Mouse (Mus musculus) CH12.LX (cell line): ENCODE data around the gene Prr27. TPM values are rescaled to one million over a fixed set of nuclear protein-coding genes. Genes with fewer than 3 reads are reported as not detected.
A peak's percentile ranks its signal among the peaks of the same experiment; 100 is the strongest.

Experiments
- DNase-seq: peaks from one replicate; pipeline ENCODE4 v3.0.0-alpha.2; 2013; ENCODE audit errors: extremely low read depth
- H3K27ac ChIP-seq: 2 replicates; pipeline ENCODE4 v1.5.1; 2012; ENCODE audit warnings: low read depth, mild to moderate bottlenecking, control low read depth, moderate library complexity; ENCODE audit not compliant: insufficient read depth
- H3K27me3 ChIP-seq: replicated peaks from 2 replicates; pipeline ENCODE3; 2012; ENCODE audit warnings: inconsistent platforms
- H3K36me3 ChIP-seq, 2 experiments: replicated peaks in 1 of 2; 2 replicates each; pipeline versions ENCODE3 to v1.6.1; 2012; ENCODE audit warnings: inconsistent platforms in 1 of 2, low read length in 1 of 2, mild to moderate bottlenecking in 1 of 2, mixed read lengths in 1 of 2, moderate library complexity in 1 of 2; ENCODE audit not compliant: control insufficient read depth in 1 of 2, insufficient read depth in 1 of 2
- H3K4me1 ChIP-seq, 2 experiments: 2 replicates each; pipeline ENCODE4 v1.6.1; 2012; ENCODE audit warnings: inconsistent platforms in 1 of 2, moderate library complexity in 1 of 2; ENCODE audit not compliant: insufficient read depth in 2 of 2, control insufficient read depth in 1 of 2
- H3K4me2 ChIP-seq: 2 replicates; pipeline ENCODE4 v1.6.1; 2012; ENCODE audit warnings: low read depth, mild to moderate bottlenecking, control low read depth; ENCODE audit not compliant: poor library complexity, insufficient read depth, severe bottlenecking
- H3K4me3 ChIP-seq, 3 experiments: fragments of 150-350 bp in 1 of 3; sonication (generic) in 1 of 3; replicated peaks in 1 of 3; 2 replicates each; pipeline versions ENCODE3 to v1.5.1; 2011 to 2012; ENCODE audit warnings: low read depth in 2 of 3, low read length in 2 of 3, mild to moderate bottlenecking in 2 of 3, moderate library complexity in 2 of 3, control low read depth in 1 of 3, improper control_type of control experiment in 1 of 3, inconsistent platforms in 1 of 3, mixed read lengths in 1 of 3; ENCODE audit not compliant: poor library complexity in 1 of 3
- H3K79me2 ChIP-seq: replicated peaks from 2 replicates; pipeline ENCODE4 v1.6.1; 2012; ENCODE audit warnings: mild to moderate bottlenecking, moderate library complexity; ENCODE audit not compliant: control insufficient read depth, poor library complexity, insufficient read depth, severe bottlenecking; ENCODE audit errors: extremely low read depth
- H3K9ac ChIP-seq: 2 replicates; pipeline ENCODE4 v1.6.1; 2012; ENCODE audit warnings: low read depth, mild to moderate bottlenecking, control low read depth, moderate library complexity; ENCODE audit not compliant: insufficient read depth
- H3K9me3 ChIP-seq: replicated peaks from 2 replicates; pipeline ENCODE3; 2012; ENCODE audit warnings: low read length, inconsistent platforms, mixed read lengths
- CTCF ChIP-seq, 2 experiments: IDR thresholded peaks in 1 of 2; conservative IDR thresholded peaks in 1 of 2; 2 replicates each; pipeline ENCODE4 v1.5.1; 2011 to 2012; ENCODE audit warnings: low read depth in 2 of 2, low read length in 2 of 2, improper control_type of control experiment in 1 of 2, inconsistent platforms in 1 of 2, mild to moderate bottlenecking in 1 of 2, moderate library complexity in 1 of 2
- GABPA ChIP-seq: IDR thresholded peaks from 2 replicates; pipeline ENCODE4 v1.6.1; 2012; ENCODE audit warnings: low read depth, low read length, improper control_type of control experiment, inconsistent platforms; ENCODE audit not compliant: insufficient replicate concordance
- HCFC1 ChIP-seq: IDR thresholded peaks from 2 replicates; pipeline ENCODE4 v1.6.1; 2012; ENCODE audit warnings: low read depth, mild to moderate bottlenecking, inconsistent platforms, low read length, improper control_type of control experiment
- POLR2A ChIP-seq: IDR thresholded peaks from 2 replicates; pipeline ENCODE4 v1.6.1; 2011; ENCODE audit warnings: low read depth, mild to moderate bottlenecking, improper control_type of control experiment, low read length
- POLR2AphosphoS2 ChIP-seq: IDR thresholded peaks from 2 replicates; pipeline ENCODE4 v1.6.1; 2011; ENCODE audit warnings: low read depth, low read length, improper control_type of control experiment
- RAD21 ChIP-seq: IDR thresholded peaks from 2 replicates; pipeline ENCODE4 v1.6.1; 2011; ENCODE audit warnings: low read depth, mild to moderate bottlenecking, low read length, improper control_type of control experiment, moderate library complexity
- SMC3 ChIP-seq: IDR thresholded peaks from 2 replicates; pipeline ENCODE4 v1.6.1; 2011; ENCODE audit warnings: low read depth, low read length, improper control_type of control experiment
- TCF12 ChIP-seq: IDR thresholded peaks from 2 replicates; pipeline ENCODE4 v1.6.1; 2014; ENCODE audit warnings: low read depth, mild to moderate bottlenecking, inconsistent platforms, low read length, improper control_type of control experiment
- UBTF ChIP-seq: IDR thresholded peaks from 2 replicates; pipeline ENCODE4 v1.6.1; 2012; ENCODE audit warnings: low read depth, mild to moderate bottlenecking, inconsistent platforms, low read length, improper control_type of control experiment, moderate library complexity
- USF1 ChIP-seq: IDR thresholded peaks from 2 replicates; pipeline ENCODE4 v1.6.1; 2014; ENCODE audit warnings: low read depth, mild to moderate bottlenecking, inconsistent platforms, low read length, improper control_type of control experiment
- USF2 ChIP-seq: conservative IDR thresholded peaks from 2 replicates; pipeline ENCODE4 v1.6.1; 2011; ENCODE audit warnings: low read depth, low read length, improper control_type of control experiment
- ZKSCAN1 ChIP-seq: IDR thresholded peaks from 2 replicates; pipeline ENCODE4 v1.6.1; 2012; ENCODE audit warnings: low read depth, inconsistent platforms, low read length, improper control_type of control experiment, borderline replicate concordance
- dilution Hi-C: fragments of 300-500 bp; cut with MboI; formaldehyde crosslinking; loops from 2 replicates; pipeline ENCODE4 v1.14.3; 2020; ENCODE audit warnings: low sequenced_read_pairs; ENCODE audit not compliant: extremely low pct_unique_long_range_greater_than_20kb, extremely low pct_ligation_motif_present
- in situ Hi-C: fragments of 300-500 bp; cut with MboI; formaldehyde crosslinking; loops from 3 replicates; pipeline ENCODE4 v1.14.3; 2019; ENCODE audit warnings: low sequenced_read_pairs, low pct_ligation_motif_present, low pct_unique_long_range_greater_than_20kb, mixed read lengths
- polyA plus RNA-seq: library from polyadenylated mRNA; unstranded; fragments of >175 nt; gene quantifications from 2 replicates; pipeline ENCODE4 v1.2.1, GENCODE M21; 2012; ENCODE audit warnings: low read depth; ENCODE audit not compliant: insufficient read length
- total RNA-seq, 2 experiments: library from RNA; depleted of rRNA; stranded (reverse); fragments of 300-350 nt in 1 of 2; fragments of >200 nt in 1 of 2; gene quantifications; 2 replicates each; pipeline ENCODE4 v1.2.3; 2012 to 2014

Gene Prr27
- total and polyA plus RNA-seq, 3 experiments = not detected

- in situ Hi-C loops = no loop called here
- TF ChIP-seq USF1 = no peak
- TF ChIP-seq HCFC1 = no peak
- peak; percentile 43 for TF ChIP-seq SMC3
- peak; percentile 65 to 68 for TF ChIP-seq CTCF (conservative IDR thresholded peaks at IDR 0.05 in 1 of 2, IDR thresholded peaks at IDR 0.05 in 1 of 2; ENCODE audit: low read depth in 2 of 2, low read length in 2 of 2)
- peak; percentile 23 for TF ChIP-seq RAD21
- Histone ChIP-seq H3K36me3 (no peaks in the 10 kb centered on the region), H3K9me3 (no peaks in the 10 kb centered on the region), H3K79me2 (no peaks in the 10 kb centered on the region), H3K27ac (no peak overlapping the region), H3K4me3 (no peak overlapping the region), H3K27me3 (no peaks in the 10 kb centered on the region), H3K4me1 (peaks cover 0 to 5% of the 10 kb centered on the region in 2 experiments; a peak in 2 of 4 replicates), H3K4me2 (no peak overlapping the region), H3K9ac (no peak overlapping the region)
- peak; percentile 23 for DNase-seq
- dilution Hi-C loops = no loop called here
These were observed 45.9 kb downstream of the Prr27 start for GRCm38 (mm10) chr5:87871423-87871822.

GRCm38 (mm10) chr5:87884729-87885128 lies 59.2 kb downstream of the Prr27 start, which contains the start of gene Odam:
Odam (plus strand) TSS chr5:87885029.
- H3K4me3 ChIP-seq = no peak within 1 kb of the TSS
- no peaks in the 10 kb centered on the region for H3K27me3 ChIP-seq
- no peak for DNase-seq
- no peak for TF ChIP-seq TCF12
- TF ChIP-seq GABPA = no peak
- TF ChIP-seq UBTF = no peak
- TF ChIP-seq USF2 = no peak
- TF ChIP-seq POLR2AphosphoS2 = no peak
- TF ChIP-seq SMC3 = no peak
- TF ChIP-seq ZKSCAN1 = no peak
- no peak for TF ChIP-seq POLR2A
- H3K27ac ChIP-seq = no peak within 1 kb of the TSS
- in situ Hi-C loops (no loop called here), dilution Hi-C loops (no loop called here)
- no peaks in the 10 kb centered on the region for H3K9me3 ChIP-seq
- H3K4me2 ChIP-seq = no peak within 1 kb of the TSS
- peaks cover 0 to 6% of the 10 kb centered on the region in 2 experiments; a peak in 2 of 4 replicates for H3K4me1 ChIP-seq
- no peaks in the 10 kb centered on the region for H3K79me2 ChIP-seq
- H3K9ac ChIP-seq = no peak within 1 kb of the TSS
- no peaks in the 10 kb centered on the region for H3K36me3 ChIP-seq

Other genes with a start within 250 kb of the Prr27 start
- not detected in 2 replicates for gene Sult1e1, start 234.1 kb upstream of the Prr27 start, total RNA-seq (2012; rRNA removed)
- not detected in 2 replicates for gene Sult1e1, start 234.1 kb upstream of the Prr27 start, total RNA-seq (2014; rRNA removed)
- gene Sult1e1, start 234.1 kb upstream of the Prr27 start, polyA plus RNA-seq = not detected in 2 replicates
- gene Csn1s1, start 159.5 kb upstream of the Prr27 start, total RNA-seq (2012; rRNA removed) = not detected in 2 replicates
- gene Csn1s1, start 159.5 kb upstream of the Prr27 start, total RNA-seq (2014; rRNA removed) = not detected in 2 replicates
- gene Csn1s1, start 159.5 kb upstream of the Prr27 start, polyA plus RNA-seq = not detected in 2 replicates
- gene Csn2, start 126.1 kb upstream of the Prr27 start, total RNA-seq (2012; rRNA removed) = not detected in 2 replicates
- gene Csn2, start 126.1 kb upstream of the Prr27 start, total RNA-seq (2014; rRNA removed) = 0.24 and 0.26 TPM in 2 replicates
- not detected in 2 replicates for gene Csn2, start 126.1 kb upstream of the Prr27 start, polyA plus RNA-seq
- not detected in 2 replicates for gene Csn1s2a, start 51.1 kb upstream of the Prr27 start, total RNA-seq (2012; rRNA removed)
- not detected in 2 replicates for gene Csn1s2a, start 51.1 kb upstream of the Prr27 start, total RNA-seq (2014; rRNA removed)
- gene Csn1s2a, start 51.1 kb upstream of the Prr27 start, polyA plus RNA-seq = not detected in 2 replicates
- not detected in 2 replicates for gene Csn1s2b, start 17.6 kb upstream of the Prr27 start, total RNA-seq (2012; rRNA removed)
- gene Csn1s2b, start 17.6 kb upstream of the Prr27 start, total RNA-seq (2014; rRNA removed) = not detected in 2 replicates
- gene Csn1s2b, start 17.6 kb upstream of the Prr27 start, polyA plus RNA-seq = not detected in 2 replicates
- gene Odam, start 59.3 kb downstream of the Prr27 start, total RNA-seq (2012; rRNA removed) = not detected in 2 replicates
- gene Odam, start 59.3 kb downstream of the Prr27 start, total RNA-seq (2014; rRNA removed) = not detected in 2 replicates
- not detected in 2 replicates for gene Odam, start 59.3 kb downstream of the Prr27 start, polyA plus RNA-seq
- gene Csn3, start 99.9 kb downstream of the Prr27 start, total RNA-seq (2012; rRNA removed) = 29.9 and 31.5 TPM in 2 replicates
- gene Csn3, start 99.9 kb downstream of the Prr27 start, total RNA-seq (2014; rRNA removed) = 13.3 and 16.4 TPM in 2 replicates
- 7.2 and 8.1 TPM in 2 replicates for gene Csn3, start 99.9 kb downstream of the Prr27 start, polyA plus RNA-seq
- not detected in 2 replicates for gene 2310003L06Rik, start 143.8 kb downstream of the Prr27 start, total RNA-seq (2012; rRNA removed)
- 0.19 and 0.32 TPM in 2 replicates for gene 2310003L06Rik, start 143.8 kb downstream of the Prr27 start, total RNA-seq (2014; rRNA removed)
- not detected in 2 replicates for gene 2310003L06Rik, start 143.8 kb downstream of the Prr27 start, polyA plus RNA-seq
- not detected in 2 replicates for gene Gm28434, start 143.8 kb downstream of the Prr27 start, total RNA-seq (2012; rRNA removed)
- gene Gm28434, start 143.8 kb downstream of the Prr27 start, total RNA-seq (2014; rRNA removed) = not detected in 2 replicates
- gene Gm28434, start 143.8 kb downstream of the Prr27 start, polyA plus RNA-seq = not detected in 2 replicates
- not detected in 2 replicates for gene Cabs1, start 153.8 kb downstream of the Prr27 start, total RNA-seq (2012; rRNA removed)
- not detected in 2 replicates for gene Cabs1, start 153.8 kb downstream of the Prr27 start, total RNA-seq (2014; rRNA removed)
- gene Cabs1, start 153.8 kb downstream of the Prr27 start, polyA plus RNA-seq = not detected in 2 replicates
- not detected in 2 replicates for gene Smr3a, start 176.9 kb downstream of the Prr27 start, total RNA-seq (2012; rRNA removed)
- not detected in 2 replicates for gene Smr3a, start 176.9 kb downstream of the Prr27 start, total RNA-seq (2014; rRNA removed)
- gene Smr3a, start 176.9 kb downstream of the Prr27 start, polyA plus RNA-seq = not detected in 2 replicates